Mouse (Mus musculus) liver, embryonic 14.5 days (tissue): ENCODE measurements around the gene Polk.

Source experiments
- CTCF ChIP-seq: IDR thresholded peaks from 2 replicates; pipeline ENCODE4 v1.5.1; 2016; ENCODE audit warnings: antibody characterized with exemption, low read depth, control low read depth
- EP300 ChIP-seq: IDR thresholded peaks from 2 replicates; pipeline ENCODE4 v1.6.1; 2016; ENCODE audit warnings: antibody characterized with exemption, low read depth

DNA sequence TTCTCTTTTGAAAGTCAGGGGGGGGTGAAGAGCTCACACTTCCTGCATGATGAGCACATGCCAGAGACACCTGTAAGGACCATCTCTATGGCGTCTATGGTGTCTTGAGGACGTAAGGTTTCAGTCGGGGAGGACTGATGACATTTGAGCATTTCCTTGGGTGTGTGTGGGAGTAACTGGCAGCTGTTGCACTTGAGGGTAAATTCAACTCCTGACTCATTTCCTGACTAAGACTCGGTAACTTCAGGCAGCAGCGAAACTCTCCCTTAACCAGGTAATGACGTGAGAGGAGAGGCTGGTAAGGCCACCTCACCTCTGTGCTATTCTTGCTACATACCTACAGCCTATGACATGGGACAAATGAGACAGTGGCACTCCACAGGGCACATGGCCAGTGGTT is 55.1 kb downstream of the Polk start:
- TF ChIP-seq CTCF: no peak
- TF ChIP-seq EP300: no peak
